Comparison of ENCODE assay signal across 11 mouse cellular contexts in the genomic region with DNA sequence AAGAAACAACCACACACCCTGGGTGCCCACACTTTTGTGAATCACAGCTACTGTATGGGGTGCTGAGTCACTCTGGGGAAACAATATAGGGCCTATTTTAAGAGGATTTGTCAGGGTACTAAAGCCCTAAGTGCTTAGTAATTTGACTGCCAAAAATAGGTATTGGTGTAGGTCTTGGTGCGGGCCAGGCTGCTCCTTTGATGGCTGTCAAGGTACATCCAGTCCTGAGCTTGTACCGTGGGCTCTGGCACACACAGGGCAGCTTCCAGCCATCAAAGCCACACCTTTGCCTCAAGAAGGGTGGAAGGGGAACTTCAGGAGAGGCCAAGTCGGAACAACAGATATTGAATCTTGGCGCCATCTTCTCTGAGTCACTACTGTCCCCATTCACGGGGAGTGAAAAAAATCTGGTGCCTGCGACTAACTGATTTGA.
A peak's percentile ranks its signal among the peaks of the same experiment; 100 is the strongest.
DNase-seq lines count a peak whose midpoint lies in the region; ATAC-seq and TF ChIP-seq lines count a peak whose summit lies in the region.
"Had no signal": no experiment of that assay in that cellular context is flagged by ENCODE, and none has a peak within 500 bp of the region (broad histone marks: within the 10 kb centered on the region; RNA-seq: fewer than 3 reads in every experiment).

No protein-coding gene starts in this region.

- no peak for TF ChIP-seq POLR2A in MEL (IDR thresholded peaks at IDR 0.05; ENCODE audit: control insufficient read depth in 1 of 2, insufficient read depth in 1 of 2, low read depth in 1 of 2, low read length in 2 of 2, poor library complexity in 1 of 2)

- peak; percentile 45 to 61 for DNase-seq in frontal cortex, postnatal 36 days (ENCODE audit: low spot score in 2 of 2)
- DNase-seq in frontal cortex, postnatal 10 days (ENCODE audit: low spot score in 2 of 2): no peak
- DNase-seq in left cerebral cortex, adult 2 months (ENCODE audit: extremely low spot score in 1 of 2, low spot score in 2 of 2): peak; percentile 39 to 46
- no peak for DNase-seq in left cerebral cortex, postnatal 36 days (ENCODE audit: low spot score in 2 of 2)
- DNase-seq in MEL (ENCODE audit: low read depth, low spot score): peak; percentile 45
- no peak for DNase-seq in liver, postnatal 0 days
- no peak for DNase-seq in midbrain, embryonic 11.5 days (ENCODE audit: low spot score, missing footprints)
- no peak for DNase-seq in kidney, adult 11 months
- DNase-seq: kidney, adult 18-20 months; thymus, adult 2 months had no signal

- no peak for TF ChIP-seq RAD21 in MEL (IDR thresholded peaks at IDR 0.05; ENCODE audit: low read depth, low read length)

- peaks cover 0 to 8% of the 10 kb centered on the region in 2 experiments; a peak in 2 of 4 replicates for H3K36me3 ChIP-seq in MEL (ENCODE audit: control insufficient read depth in 1 of 2, insufficient read depth in 2 of 2, low read length in 2 of 2)
- no peaks in the 10 kb centered on the region for H3K36me3 ChIP-seq in liver, postnatal 0 days (replicated peaks; ENCODE audit: insufficient read depth, low read length)
- H3K36me3 ChIP-seq in midbrain, embryonic 11.5 days (ENCODE audit: control insufficient read depth, insufficient read depth, low read length): no peaks in the 10 kb centered on the region

- intact Hi-C loops in left cerebral cortex, adult 2 months (cut with DNase I): loop anchor here (2.0 to 5.0 kb wide), 3 partner anchors 98 to 298 kb away; no protein-coding TSS in a partner anchor
- intact Hi-C loops in left cerebral cortex, postnatal 36 days (cut with DNase I): no loop called here

- H3K9ac ChIP-seq in MEL (ENCODE audit: control insufficient read depth, low read depth, low read length, poor library complexity, severe bottlenecking): no peak overlapping the region
- H3K9ac ChIP-seq in liver, postnatal 0 days (replicated peaks): no peak overlapping the region
- H3K9ac ChIP-seq in midbrain, embryonic 11.5 days (ENCODE audit: low read length): no peak overlapping the region

- TF ChIP-seq CTCF in left cerebral cortex, adult 2 months (IDR thresholded peaks at IDR 0.05): no peak
- no peak for TF ChIP-seq CTCF in MEL (IDR thresholded peaks at IDR 0.05 in 2 of 3, conservative IDR thresholded peaks at IDR 0.05 in 1 of 3; ENCODE audit: control insufficient read depth in 1 of 3, insufficient read depth in 1 of 3, low read depth in 2 of 3, low read length in 3 of 3, poor library complexity in 1 of 3, severe bottlenecking in 1 of 3)
- TF ChIP-seq CTCF in liver, postnatal 0 days (IDR thresholded peaks at IDR 0.05; ENCODE audit: low read depth): no peak

- no peaks in the 10 kb centered on the region for H3K79me2 ChIP-seq in MEL (ENCODE audit: control insufficient read depth, insufficient read depth, low read length, poor library complexity)

- ATAC-seq in liver, postnatal 0 days: no peak
- no peak for ATAC-seq in midbrain, embryonic 11.5 days (ENCODE audit: low FRiP score)

- H3K4me1 ChIP-seq in MEL (ENCODE audit: control insufficient read depth in 1 of 2, insufficient read depth in 2 of 2, low read length in 2 of 2): peaks cover 0 to 23% of the 10 kb centered on the region in 2 experiments; a peak in 2 of 4 replicates
- H3K4me1 ChIP-seq in liver, postnatal 0 days (ENCODE audit: insufficient read depth): peaks cover 19% of the 10 kb centered on the region
- H3K4me1 ChIP-seq in midbrain, embryonic 11.5 days (ENCODE audit: control insufficient read depth, insufficient read depth, low read length): no peaks in the 10 kb centered on the region

- H3K4me2 ChIP-seq in liver, postnatal 0 days (ENCODE audit: low read depth, low read length): 0 out of 2 replicates have a peak overlapping the region, but pooled peaks have one; percentile 11
- no peak overlapping the region for H3K4me2 ChIP-seq in midbrain, embryonic 11.5 days

- no peak overlapping the region for H3K4me3 ChIP-seq in left cerebral cortex, adult 2 months
- no peak overlapping the region for H3K4me3 ChIP-seq in MEL (ENCODE audit: control insufficient read depth in 1 of 2, insufficient read depth in 1 of 2, low read depth in 2 of 2, low read length in 2 of 2)
- no peak overlapping the region for H3K4me3 ChIP-seq in liver, postnatal 0 days (ENCODE audit: low read depth, low read length)
- H3K4me3 ChIP-seq in midbrain, embryonic 11.5 days (ENCODE audit: low read depth, low read length): no peak overlapping the region
- H3K4me3 ChIP-seq: layer of hippocampus, adult 2 months had no signal

- H3K27me3 ChIP-seq in MEL (ENCODE audit: control insufficient read depth in 1 of 2, insufficient read depth in 2 of 2, low read length in 2 of 2): no peaks in the 10 kb centered on the region; a peak in 1 of 4 replicates
- no peaks in the 10 kb centered on the region for H3K27me3 ChIP-seq in liver, postnatal 0 days (ENCODE audit: insufficient read depth, low read length)
- H3K27me3 ChIP-seq in midbrain, embryonic 11.5 days (ENCODE audit: control insufficient read depth, insufficient read depth, low read length): no peaks in the 10 kb centered on the region

- H3K27ac ChIP-seq in left cerebral cortex, adult 2 months: peak overlapping the region; percentile 53
- H3K27ac ChIP-seq in MEL (ENCODE audit: control insufficient read depth, low read depth, low read length): no peak overlapping the region
- H3K27ac ChIP-seq in liver, postnatal 0 days (ENCODE audit: low read depth): no peak overlapping the region; the same call in 1 of the 2 replicates
- no peak overlapping the region for H3K27ac ChIP-seq in midbrain, embryonic 11.5 days (ENCODE audit: low read depth, low read length)

- TF ChIP-seq EP300 in MEL (IDR thresholded peaks at IDR 0.05; ENCODE audit: low read depth in 1 of 2, low read length in 2 of 2): no peak
- TF ChIP-seq EP300 in liver, postnatal 0 days (IDR thresholded peaks at IDR 0.05; ENCODE audit: low read depth): no peak

- H3K9me3 ChIP-seq in MEL (replicated peaks; ENCODE audit: insufficient read depth, low read length): no peaks in the 10 kb centered on the region
- H3K9me3 ChIP-seq in liver, postnatal 0 days (ENCODE audit: low read length): no peaks in the 10 kb centered on the region
- H3K9me3 ChIP-seq in midbrain, embryonic 11.5 days (ENCODE audit: control insufficient read depth, low read length): no peaks in the 10 kb centered on the region

- 73% methylated on average over 6 of the region's 6 CpGs for WGBS in liver, postnatal 0 days (ENCODE audit: insufficient replicate concordance)
- WGBS in midbrain, embryonic 11.5 days: 92% methylated on average over 6 of the region's 6 CpGs

TF ChIP-seq in MEL, 35 proteins besides CTCF, POLR2A, EP300 and RAD21:
- TF ChIP-seq USF1 (IDR thresholded peaks at IDR 0.05; ENCODE audit: low read depth, low read length): no peak
- TF ChIP-seq RCOR1 (IDR thresholded peaks at IDR 0.05; ENCODE audit: low read depth, low read length): peak; percentile 62
- TF ChIP-seq BHLHE40 (IDR thresholded peaks at IDR 0.05; ENCODE audit: borderline replicate concordance, low read depth, low read length): no peak
- 0 out of 2 replicates have a peak, but pooled peaks have one; percentile 36 for TF ChIP-seq E2F4 (IDR thresholded peaks at IDR 0.05; ENCODE audit: borderline replicate concordance, low read depth, low read length)

Comparison
In these comparisons a context has a peak if more than half of its experiments do, and no peak if none do; other contexts are left out.
1. DNase-seq: peak in frontal cortex, postnatal 36 days (2 of 2), left cerebral cortex, adult 2 months (2 of 2) and MEL (single experiment); none in frontal cortex, postnatal 10 days (0 of 2), left cerebral cortex, postnatal 36 days (0 of 2), liver, postnatal 0 days (single experiment), midbrain, embryonic 11.5 days (single experiment) and kidney, adult 11 months (single experiment).